Mouse (Mus musculus) C2C12 (cell line): ENCODE results near the gene Strn4.

Experiments
- CTCF ChIP-seq: IDR thresholded peaks from one replicate; pipeline ENCODE4 v1.5.1; 2011; ENCODE audit not compliant: control insufficient read depth, insufficient read depth, insufficient read length
- MYOD1 ChIP-seq: IDR thresholded peaks from one replicate; pipeline ENCODE4 v1.6.1; 2011; ENCODE audit warnings: low read depth; ENCODE audit not compliant: control insufficient read depth, insufficient read length
- USF1 ChIP-seq: IDR thresholded peaks from one replicate; pipeline ENCODE4 v1.6.1; 2011; ENCODE audit warnings: low read depth, mild to moderate bottlenecking, control low read depth, moderate library complexity

- TF ChIP-seq MYOD1 (no peak), CTCF (no peak), USF1 (no peak)
These were observed 55.9 kb downstream of the Strn4 start for GRCm38 (mm10) chr7:16871600-16871999.
